Mouse (Mus musculus): ENCODE measurements around the gene Ntn3.

The Ntn3 gene

GRCm38 (mm10) chr17:24192848-24193247 is 16.5 kb downstream of the Ntn3 start:
- DNase-seq (ENCODE audit: extremely low read depth, insufficient read length, low spot score): no peak

DNA sequence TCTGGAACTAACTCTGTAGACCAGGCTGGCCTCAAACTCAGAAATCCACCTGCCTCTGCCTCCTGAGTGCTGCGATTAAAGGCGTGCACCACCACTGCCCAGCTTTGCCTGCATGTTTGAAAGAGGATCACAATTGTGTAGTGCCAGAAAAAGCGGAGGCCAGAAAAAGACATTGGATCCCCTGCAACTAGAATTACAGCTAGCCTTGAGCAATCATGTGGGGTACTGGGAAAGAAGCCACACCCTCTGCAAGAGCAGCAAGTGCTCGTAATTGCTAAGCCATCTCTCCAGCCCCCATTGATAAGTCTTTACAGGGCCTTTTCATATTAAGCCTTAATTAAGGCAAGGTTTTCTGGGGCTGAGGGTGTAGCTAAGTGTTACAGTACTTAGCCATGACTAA is 17.9 kb downstream of the Ntn3 start:
- DNase-seq (ENCODE audit: extremely low read depth, insufficient read length, low spot score): no peak

DNA sequence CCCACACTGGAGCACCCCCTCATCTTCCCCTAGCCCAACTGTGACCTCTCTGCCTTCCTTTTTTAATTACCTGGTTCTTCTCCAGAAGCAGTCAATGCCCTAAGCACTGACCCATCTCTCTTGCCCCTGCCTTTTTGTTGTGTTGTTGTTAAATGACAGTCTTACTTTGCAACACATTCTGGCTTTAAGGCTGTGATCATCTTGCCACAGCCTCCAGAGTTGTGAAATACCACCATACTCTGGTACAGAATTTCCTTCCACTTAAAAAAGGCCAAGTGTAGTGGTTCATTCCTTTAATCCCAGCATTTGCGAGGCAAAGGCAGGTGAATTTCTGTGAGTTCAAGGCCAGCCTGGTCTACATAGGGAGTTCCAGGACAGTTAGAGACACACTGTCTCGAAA is 18.4 kb downstream of the Ntn3 start:
- DNase-seq (ENCODE audit: extremely low read depth, insufficient read length, low spot score): no peak

DNA sequence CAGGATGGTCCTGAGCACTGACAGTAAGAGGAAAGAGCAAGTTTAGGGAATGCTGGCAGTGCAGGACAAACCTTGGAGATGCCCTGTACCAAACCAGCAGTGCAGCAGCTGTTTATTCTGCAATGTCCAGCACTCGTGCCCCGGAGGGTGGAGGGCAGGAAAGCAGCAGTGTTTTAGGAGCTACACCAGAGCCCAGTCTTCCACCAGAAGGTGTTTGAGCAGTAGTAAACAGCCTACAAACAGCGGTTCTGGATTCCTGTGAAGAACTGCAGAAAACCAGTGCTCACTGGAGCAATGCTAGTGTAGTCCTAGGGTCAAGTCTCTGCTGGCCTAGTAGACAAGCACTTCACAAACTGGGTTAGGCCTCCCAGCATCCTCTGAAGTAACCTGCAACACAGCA is 35.1 kb downstream of the Ntn3 start:
- DNase-seq (ENCODE audit: extremely low read depth, insufficient read length, low spot score): no peak

- no peak for DNase-seq (ENCODE audit: extremely low read depth, insufficient read length, low spot score)
Observed at GRCm38 (mm10) chr17:24173423-24173822, 35.9 kb downstream of the Ntn3 start.

DNA sequence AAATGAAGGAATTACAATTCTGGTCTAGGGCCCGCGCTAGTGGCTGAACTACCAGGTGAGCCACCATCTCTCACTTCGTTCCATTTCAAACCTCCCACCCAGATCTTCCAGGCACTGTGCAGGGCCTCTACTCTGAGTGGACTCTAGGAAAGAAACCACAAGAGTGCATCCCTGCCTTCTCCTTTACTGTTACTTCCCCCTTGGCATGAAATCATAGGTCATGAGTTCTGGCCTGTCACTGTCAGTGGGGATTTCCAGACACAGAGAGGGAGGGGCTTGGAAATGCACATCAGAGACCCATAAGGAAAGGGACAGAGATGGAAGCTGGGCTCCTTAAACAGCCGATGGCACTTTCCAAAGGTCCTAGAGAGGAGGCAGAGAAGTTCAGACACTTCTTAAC is 37.6 kb downstream of the Ntn3 start:
- no peak for DNase-seq (ENCODE audit: extremely low read depth, insufficient read length, low spot score)

GRCm38 (mm10) chr17:24170729-24171128 is 38.6 kb downstream of the Ntn3 start:
- no peak for DNase-seq (ENCODE audit: extremely low read depth, insufficient read length, low spot score)

GRCm38 (mm10) chr17:24170125-24170524 is 39.2 kb downstream of the Ntn3 start:
- DNase-seq (ENCODE audit: extremely low read depth, insufficient read length, low spot score): no peak

- DNase-seq (ENCODE audit: extremely low read depth, insufficient read length, low spot score): peak; percentile 91
Observed at GRCm38 (mm10) chr17:24169317-24170065, 39.8 kb downstream of the Ntn3 start, which contains the start of gene Atp6v0c. TSS of gene Atp6v0c (minus strand) at chr17:24169702.

DNA sequence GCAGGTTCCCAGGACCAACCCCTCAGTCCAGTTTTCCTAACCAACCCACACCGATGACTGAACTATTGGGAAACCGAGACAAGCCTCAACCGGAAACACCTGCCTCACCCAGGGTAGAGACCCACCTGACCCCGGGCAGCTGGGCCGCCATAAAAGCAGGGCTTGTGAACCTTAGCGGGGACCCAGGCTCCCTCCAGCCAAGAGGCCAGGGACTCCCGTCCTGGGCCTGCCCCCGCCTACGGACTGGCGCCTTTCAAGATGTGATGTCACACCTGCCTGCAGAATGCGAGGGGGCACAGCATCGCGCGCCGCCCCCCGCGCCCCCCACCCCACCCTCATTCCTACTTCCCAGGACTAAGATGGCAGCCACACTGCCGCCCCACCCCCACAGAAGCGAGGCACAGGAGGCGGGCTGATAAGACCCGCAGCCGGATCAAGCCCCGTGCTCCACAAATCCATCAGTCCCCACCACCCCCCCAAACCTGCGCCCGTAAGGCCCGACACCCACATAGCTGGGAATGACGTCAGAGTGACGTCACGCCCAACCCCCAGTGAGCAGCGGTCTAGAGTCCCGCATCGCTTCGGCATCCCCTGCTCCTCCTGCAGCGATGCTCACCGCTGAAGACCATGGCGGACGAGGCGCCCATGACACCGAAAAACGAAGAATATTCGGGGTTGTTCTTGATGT is 40.6 kb downstream of the Ntn3 start:
- DNase-seq (ENCODE audit: extremely low read depth, insufficient read length, low spot score): peak; percentile 73

DNA sequence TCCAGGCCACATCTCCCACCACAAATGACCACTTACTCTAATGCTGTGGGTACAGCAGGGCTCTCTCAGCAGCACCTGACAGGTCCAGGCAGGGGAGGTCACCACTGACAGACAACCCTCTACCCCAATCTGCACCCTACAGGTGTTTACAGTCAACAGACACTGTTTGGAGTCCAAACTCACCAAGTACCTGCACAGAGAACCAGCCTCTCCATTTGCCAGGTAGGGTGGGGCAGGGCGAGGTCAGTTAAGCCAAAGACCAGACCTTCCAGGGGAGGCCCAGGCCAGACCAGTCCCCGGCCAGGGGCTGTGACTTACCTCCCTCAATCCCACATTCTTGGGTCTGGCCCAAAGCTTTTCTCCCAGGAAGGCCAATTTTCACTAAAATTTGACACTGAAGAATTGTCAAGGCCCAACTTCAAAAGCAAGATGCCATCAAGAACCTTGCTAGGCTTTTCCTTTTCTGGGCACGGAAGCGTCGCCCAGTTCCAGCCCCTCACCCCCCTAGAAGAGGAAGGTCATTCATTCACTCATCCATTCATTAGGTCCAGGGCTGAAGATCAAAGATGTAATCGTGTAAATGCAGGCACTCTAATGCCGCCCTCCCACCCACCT is 41.3 kb downstream of the Ntn3 start:
- DNase-seq (ENCODE audit: extremely low read depth, insufficient read length, low spot score): no peak

DNA sequence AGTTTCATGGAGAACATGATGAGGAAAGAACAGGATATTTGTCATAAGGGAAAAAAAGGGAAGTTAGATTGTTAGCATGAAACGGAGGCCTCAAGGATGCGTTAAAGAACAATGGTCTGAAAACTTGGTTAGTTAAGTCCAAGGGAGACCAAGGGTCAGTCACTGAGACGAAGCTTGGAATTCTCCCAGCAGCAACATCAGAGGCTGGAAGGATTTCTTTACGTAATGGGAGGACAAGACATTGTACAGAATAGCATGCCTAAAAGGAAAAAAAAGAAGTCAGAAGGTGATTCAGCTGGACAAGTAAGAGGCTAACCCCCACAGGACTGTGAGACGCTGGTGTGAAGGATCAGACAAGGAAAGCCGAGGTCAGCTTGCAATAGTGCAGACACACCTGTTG is 42.2 kb downstream of the Ntn3 start:
- no peak for DNase-seq (ENCODE audit: extremely low read depth, insufficient read length, low spot score)

DNA sequence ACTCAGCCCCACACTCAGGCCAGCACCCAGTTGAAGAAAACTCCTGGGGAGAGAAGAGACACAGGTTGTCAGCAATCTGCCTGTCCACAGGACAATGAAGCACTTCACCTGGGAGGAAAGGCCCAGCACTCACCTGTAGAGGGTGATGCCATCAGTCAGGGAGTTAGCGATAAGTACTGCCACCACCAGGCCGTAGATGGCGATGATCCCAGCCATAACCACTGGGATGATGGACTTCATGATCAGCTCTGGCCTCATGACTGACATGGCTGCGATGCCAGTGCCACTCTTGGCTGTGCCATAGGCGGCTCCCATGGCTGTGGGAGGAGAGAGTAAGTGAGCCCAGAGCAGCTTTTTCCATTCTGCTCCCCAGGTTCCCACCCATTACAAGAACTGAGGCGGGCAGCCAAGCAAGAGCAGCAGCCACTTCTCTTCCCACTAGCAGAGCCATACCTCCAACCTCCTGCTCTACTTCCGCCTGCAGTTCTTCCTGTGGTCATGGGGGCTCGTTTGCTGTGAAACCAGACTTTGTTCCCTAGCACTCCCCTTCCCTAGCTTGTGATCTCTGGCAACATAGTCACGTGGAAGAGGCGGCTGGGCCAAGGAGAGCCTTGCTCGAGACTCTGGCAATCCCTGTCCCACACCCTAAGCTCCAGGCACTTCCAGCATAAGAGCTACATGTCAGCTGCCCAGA is 44.6 kb downstream of the Ntn3 start:
- no peak for DNase-seq (ENCODE audit: extremely low read depth, insufficient read length, low spot score)

GRCm38 (mm10) chr17:24163176-24163962 is 46.0 kb downstream of the Ntn3 start, which contains the start of gene Amdhd2:
TSS of gene Amdhd2 (minus strand) at chr17:24163766.
- peak; percentile 90 for DNase-seq (ENCODE audit: extremely low read depth, insufficient read length, low spot score)

DNA sequence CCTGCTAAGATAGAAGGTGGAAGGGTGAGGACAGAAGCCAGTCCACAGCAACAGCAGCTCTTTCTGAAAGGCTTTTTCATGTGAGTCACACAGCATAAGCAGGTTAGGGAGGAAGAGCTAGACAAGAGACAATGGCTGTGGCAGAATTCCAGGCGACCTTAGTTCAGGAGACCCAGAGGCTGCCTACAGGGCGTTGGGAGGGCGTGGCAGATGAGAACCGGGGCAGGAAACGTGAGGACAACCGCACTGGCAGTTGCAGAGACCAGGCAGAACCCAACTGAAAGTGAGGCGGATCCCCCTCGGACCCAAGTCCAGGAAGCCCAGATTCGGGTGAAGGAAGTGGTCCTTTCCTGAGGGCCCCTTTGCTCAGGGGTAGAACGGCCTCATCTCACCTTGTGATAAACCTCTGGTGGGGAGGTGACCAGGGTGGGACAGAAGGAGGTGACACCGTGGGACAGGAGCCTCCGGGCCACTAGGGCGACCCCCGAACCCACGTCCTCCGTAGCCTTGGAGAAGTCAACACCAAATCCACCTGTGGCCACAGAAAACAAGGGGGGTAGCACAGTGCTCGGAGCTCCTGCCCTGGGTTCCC is 46.7 kb downstream of the Ntn3 start:
- DNase-seq (ENCODE audit: extremely low read depth, insufficient read length, low spot score): peak; percentile 53

- no peak for DNase-seq (ENCODE audit: extremely low read depth, insufficient read length, low spot score)
Observed at GRCm38 (mm10) chr17:24161466-24161865, 47.9 kb downstream of the Ntn3 start.

GRCm38 (mm10) chr17:24157526-24157925 is 51.8 kb downstream of the Ntn3 start:
- DNase-seq (ENCODE audit: extremely low read depth, insufficient read length, low spot score): no peak

GRCm38 (mm10) chr17:24157121-24157520 is 52.2 kb downstream of the Ntn3 start:
- no peak for DNase-seq (ENCODE audit: extremely low read depth, insufficient read length, low spot score)

DNA sequence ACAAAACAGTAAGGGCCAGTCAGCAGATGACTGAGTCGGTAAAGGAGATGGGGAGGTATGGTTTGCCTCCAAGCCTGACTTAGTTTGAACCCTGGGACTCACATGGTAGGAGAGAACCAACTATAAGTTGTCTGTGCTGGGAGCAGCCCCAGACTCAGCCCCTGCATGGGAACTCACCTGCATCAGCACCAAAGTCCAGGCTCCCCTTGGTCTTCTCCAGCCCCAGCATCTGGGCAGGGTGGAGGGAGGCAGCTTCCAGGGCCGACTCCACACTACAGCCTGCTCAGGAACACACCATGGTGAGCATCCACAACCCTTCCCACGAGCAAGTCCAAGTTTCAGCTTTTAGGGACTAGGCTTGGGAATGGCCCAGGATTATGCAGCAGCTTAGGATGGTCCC is 52.9 kb downstream of the Ntn3 start:
- DNase-seq (ENCODE audit: extremely low read depth, insufficient read length, low spot score): no peak

DNA sequence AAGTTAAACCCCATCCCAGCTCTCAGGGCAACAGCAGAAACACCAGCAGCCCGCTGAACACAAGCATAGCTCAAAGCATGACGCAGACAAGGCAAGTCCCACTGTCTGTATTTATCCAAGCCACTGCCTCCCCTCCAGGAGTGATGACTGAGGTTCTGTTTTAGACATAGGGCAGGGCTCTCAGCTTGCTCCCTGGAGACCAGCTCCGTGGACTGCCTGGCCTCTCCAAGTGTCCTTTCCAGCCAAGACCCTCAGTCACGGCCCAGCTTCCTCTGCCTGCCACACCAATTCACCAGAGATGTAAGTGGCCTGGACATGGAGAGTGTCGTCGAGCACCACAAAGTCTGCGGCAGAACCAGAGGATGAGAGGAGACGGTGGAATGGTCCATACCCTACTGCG is 53.6 kb downstream of the Ntn3 start:
- DNase-seq (ENCODE audit: extremely low read depth, insufficient read length, low spot score): no peak

Measured in 3134 (cell line).